Mouse (Mus musculus): Measurements from ENCODE around the gene Polr2g.

GRCm38 (mm10) chr19:8773409-8773808, 25.0 kb downstream of the Polr2g start:
- TF ChIP-seq CTCF (IDR thresholded peaks at IDR 0.05; ENCODE audit: low read depth, low read length) (no peak), POLR2A (IDR thresholded peaks at IDR 0.05; ENCODE audit: extremely low read depth, insufficient read depth, low read length) (no peak)
